Mouse (Mus musculus) C2C12 (cell line): ENCODE data around the gene Cdh5.

Experiments used
- CEBPB ChIP-seq: IDR thresholded peaks from one replicate; pipeline ENCODE4 v1.6.1; 2011; ENCODE audit warnings: low read depth, mild to moderate bottlenecking, control low read depth, moderate library complexity
- CTCF ChIP-seq: IDR thresholded peaks from one replicate; pipeline ENCODE4 v1.5.1; 2011; ENCODE audit not compliant: control insufficient read depth, insufficient read depth, insufficient read length
- MYOD1 ChIP-seq: IDR thresholded peaks from one replicate; pipeline ENCODE4 v1.6.1; 2011; ENCODE audit warnings: low read depth; ENCODE audit not compliant: control insufficient read depth, insufficient read length
- USF1 ChIP-seq: IDR thresholded peaks from one replicate; pipeline ENCODE4 v1.6.1; 2011; ENCODE audit warnings: low read depth, mild to moderate bottlenecking, control low read depth, moderate library complexity

- no peak for TF ChIP-seq CEBPB
- TF ChIP-seq USF1, result no peak
- no peak for TF ChIP-seq CTCF
- no peak for TF ChIP-seq MYOD1
Observed at GRCm38 (mm10) chr8:104086615-104087014, 14.8 kb upstream of the Cdh5 start.
